Mouse (Mus musculus): ENCODE results near the gene Dab1.

GRCm38 (mm10) chr4:103922431-103922931 is 303.3 kb downstream of the Dab1 start:
- no peak for TF ChIP-seq EP300 (IDR thresholded peaks at IDR 0.05; ENCODE audit: low read depth)
- no peak for TF ChIP-seq CTCF (IDR thresholded peaks at IDR 0.05; ENCODE audit: low read depth)
